Mouse (Mus musculus) lung, adult 10 weeks (tissue): ENCODE measurements around the gene Gtpbp8. TPM values are rescaled to one million over a fixed set of nuclear protein-coding genes. Genes with fewer than 3 reads are reported as not detected.

ENCODE experiments used
- polyA plus RNA-seq: library from polyadenylated mRNA; stranded (reverse); fragments of 350-450 nt; fragmentation: Illumina TruSeq; extraction: RNeasy Lipid Tissue Mini Kit (QIAGEN cat#74804); gene quantifications from one replicate; pipeline ENCODE4 v1.2.3, GENCODE M21; 2014; ENCODE audit warnings: low read depth, low replicate concordance; ENCODE audit not compliant: insufficient read depth

Gtpbp8 gene
- 6.8 TPM for polyA plus RNA-seq

GRCm38 (mm10) chr16:44745866-44746562 lies at the start of gene Gtpbp8:
Gene Gtpbp8 (minus strand): TSS chr16:44746363.

DNA sequence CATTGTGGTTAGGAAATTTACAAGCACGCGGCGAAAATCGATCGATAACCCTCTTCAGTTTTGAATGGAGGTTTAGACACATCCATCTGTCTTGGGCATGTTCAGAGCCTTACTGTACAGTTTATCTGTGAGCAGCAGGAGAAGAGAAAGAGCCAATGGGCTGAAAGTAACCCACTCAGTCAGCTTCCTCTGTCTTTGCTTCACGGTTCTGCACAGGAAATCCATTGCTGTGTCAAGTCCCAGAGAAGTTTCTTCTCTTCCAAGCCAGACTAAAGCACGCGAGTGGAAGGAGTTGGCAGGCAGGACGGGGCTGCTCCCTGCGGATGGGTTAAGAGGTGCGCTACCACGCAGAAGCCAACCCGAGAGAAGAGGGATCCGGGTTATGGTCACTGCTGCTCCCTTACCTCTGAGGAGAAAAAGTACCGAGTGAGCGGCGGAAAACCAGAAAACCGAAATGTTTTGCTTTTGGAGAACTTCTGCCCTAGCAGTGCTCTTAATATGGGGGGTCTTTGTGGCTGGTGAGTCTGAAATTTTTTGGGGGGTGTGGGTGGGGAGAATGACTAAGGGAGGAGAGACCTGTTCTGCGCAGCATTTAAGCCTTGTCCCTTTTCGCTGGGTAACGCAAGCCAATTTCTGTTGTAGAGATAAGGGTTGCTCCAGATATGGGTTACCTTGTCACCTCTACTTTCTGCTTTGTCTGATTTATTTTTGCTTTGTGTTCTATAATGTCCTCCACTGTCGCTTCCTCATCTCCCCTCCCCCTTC lies 19.6 kb upstream of the Gtpbp8 start, which contains the start of gene Cd200r1:
Gene Cd200r1, plus strand, starts transcription at position 182 of the 765 bp plus-strand sequence.

DNA sequence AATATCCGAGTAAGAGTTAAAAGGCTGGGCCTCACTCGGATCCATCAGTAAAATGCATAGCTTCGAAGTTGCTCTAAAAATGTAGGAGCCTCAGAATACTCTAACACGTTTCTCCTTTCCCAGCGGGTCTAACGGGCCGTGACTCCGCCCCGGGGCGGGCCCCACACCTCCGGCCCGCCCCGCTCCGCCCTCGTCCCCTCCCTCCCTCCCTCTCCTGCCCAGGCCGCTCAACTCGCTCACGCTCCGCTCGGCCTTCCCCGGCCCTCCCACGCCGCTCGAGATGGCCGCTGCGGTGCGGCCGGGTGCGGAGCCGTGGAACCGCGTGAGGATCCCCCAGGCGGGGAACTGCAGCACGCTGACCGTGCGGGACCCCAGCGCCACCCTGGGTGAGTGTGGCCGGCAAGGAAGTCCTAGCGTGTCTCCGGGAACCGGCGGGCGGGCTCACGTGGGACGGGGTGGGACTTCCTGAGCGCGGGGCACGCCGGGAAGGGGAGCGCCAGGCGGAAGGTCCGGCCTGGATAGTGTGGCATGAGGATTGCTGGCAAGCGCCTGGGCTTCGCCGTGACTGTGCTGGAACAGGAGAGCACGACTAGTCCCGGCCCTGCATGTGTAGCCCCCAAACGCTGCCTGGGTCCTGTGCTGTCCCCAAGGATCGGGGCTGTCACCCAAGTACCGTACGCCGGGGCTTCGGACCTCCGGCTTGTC lies 21.9 kb downstream of the Gtpbp8 start, which contains the start of gene Nepro:
Gene Nepro, plus strand, starts transcription at position 219 of the 705 bp plus-strand sequence.

Other genes with a start within 250 kb of the Gtpbp8 start
- 8.1 TPM for gene Boc, start 187.5 kb downstream of the Gtpbp8 start, polyA plus RNA-seq
- gene Nepro, start 22.1 kb downstream of the Gtpbp8 start, polyA plus RNA-seq: 2.6 TPM
- 2.9 TPM for gene Cd200r1, start 19.4 kb upstream of the Gtpbp8 start, polyA plus RNA-seq
- gene Cd200r4, start 65.4 kb upstream of the Gtpbp8 start, polyA plus RNA-seq: 5.0 TPM
- gene Cd200r2, start 120.7 kb upstream of the Gtpbp8 start, polyA plus RNA-seq: not detected
- gene Cd200r3, start 197.3 kb upstream of the Gtpbp8 start, polyA plus RNA-seq: 0.14 TPM